Mouse (Mus musculus): ENCODE measurements around the gene Foxl2. TPM values are rescaled to one million over a fixed set of nuclear protein-coding genes. Genes with fewer than 3 reads are reported as not detected.

Gene Foxl2
- polyA plus RNA-seq, 2 experiments = not detected

DNA sequence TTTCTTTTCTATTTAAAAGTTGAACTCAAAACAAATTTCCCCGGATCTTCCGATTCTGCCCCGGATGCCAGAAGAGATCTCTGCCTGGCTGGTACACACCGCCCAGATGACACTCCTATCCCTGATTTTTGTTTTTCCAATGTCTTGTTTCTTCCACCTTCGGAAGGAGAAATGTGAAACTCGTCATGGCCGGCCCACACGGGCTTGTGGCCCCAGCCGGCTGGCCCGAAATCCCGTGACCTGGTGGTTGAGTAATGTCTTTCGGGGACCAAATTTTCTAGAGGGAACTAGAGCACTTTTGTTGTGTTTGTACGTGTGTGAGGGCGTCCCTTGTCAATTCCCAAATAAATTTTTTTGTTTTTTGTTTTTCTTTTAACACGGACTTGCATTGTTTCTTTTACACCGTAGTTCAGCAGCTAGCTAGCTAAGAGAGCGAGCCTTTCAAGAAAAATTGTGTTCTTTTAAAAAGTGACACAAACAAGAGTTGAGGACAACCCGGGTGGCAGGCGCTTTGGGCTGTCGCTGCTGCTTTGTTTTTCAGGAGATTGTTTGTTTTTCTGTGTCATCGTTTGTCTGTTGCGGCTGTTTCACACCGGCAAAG lies 2.8 kb downstream of the Foxl2 start:
- Histone ChIP-seq H3K27ac (no peak overlapping the region), H3K4me1 (replicated peaks; ENCODE audit: control insufficient read depth in 2 of 2, insufficient read depth in 2 of 2, low read length in 1 of 2) (no peaks in the 10 kb centered on the region), H3K4me3 (ENCODE audit: insufficient read depth in 1 of 2, low read depth in 2 of 2, low read length in 2 of 2) (no peak overlapping the region), H3K9ac (replicated peaks) (no peak overlapping the region), H3K9me3 (ENCODE audit: control insufficient read depth, low read length) (no peaks in the 10 kb centered on the region), H3K36me3 (replicated peaks; ENCODE audit: control insufficient read depth, insufficient read depth, low read depth) (no peaks in the 10 kb centered on the region), H3K4me2 (ENCODE audit: low read depth) (no peak overlapping the region), H3K27me3 (ENCODE audit: control insufficient read depth, insufficient read depth, low read length) (peaks cover 100% of the 10 kb centered on the region)
- WGBS (ENCODE audit: insufficient replicate concordance) = 2% methylated on average over 23 of the region's 23 CpGs
- no peak for DNase-seq (ENCODE audit: low read depth in 3 of 3, low spot score in 3 of 3)
- no peak for ATAC-seq (ENCODE audit: insufficient read depth)
- TF ChIP-seq CTCF (IDR thresholded peaks at IDR 0.05; ENCODE audit: low read depth) (no peak), EP300 (IDR thresholded peaks at IDR 0.05; ENCODE audit: low read depth) (no peak)

DNA sequence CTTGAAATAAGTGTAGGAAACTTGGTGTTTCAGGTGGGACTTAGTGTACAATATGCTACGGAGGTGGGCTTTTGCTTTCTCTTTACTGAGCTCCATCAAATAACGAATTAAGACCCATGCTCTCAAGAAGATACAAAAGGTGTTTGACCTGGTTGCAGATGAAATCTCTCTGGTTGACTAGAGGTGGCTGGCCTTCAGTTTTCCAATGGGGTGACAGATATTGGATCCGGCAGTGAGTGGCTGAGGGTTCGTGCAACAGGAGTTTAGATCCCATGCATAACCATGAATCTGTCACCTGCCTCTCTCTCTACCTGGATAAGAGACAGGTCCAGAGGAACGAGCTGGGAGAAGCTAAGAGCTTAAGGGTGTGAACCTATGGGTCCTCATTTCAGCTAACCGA lies 3.5 kb downstream of the Foxl2 start:
- WGBS (ENCODE audit: insufficient replicate concordance) = 6% methylated on average over 6 of the region's 6 CpGs

DNA sequence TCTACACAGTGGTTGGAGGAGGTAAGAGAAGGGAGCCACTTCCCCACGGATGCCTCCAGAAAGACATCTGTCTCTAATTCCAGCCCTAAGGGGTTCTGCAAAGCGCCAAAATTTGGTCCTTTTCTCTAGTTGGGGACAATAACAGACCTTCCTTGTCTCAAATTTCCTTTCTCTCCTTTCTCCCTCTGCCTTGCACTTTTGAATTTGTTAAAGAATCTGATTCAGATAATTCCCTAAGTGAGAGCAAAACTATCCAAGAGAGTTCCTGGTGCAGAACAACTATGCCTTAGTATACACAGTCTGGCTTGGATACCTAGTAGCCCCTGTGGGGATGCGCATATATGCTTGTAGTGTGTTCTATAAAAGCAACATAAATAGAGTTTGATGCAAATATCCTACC lies 4.8 kb downstream of the Foxl2 start:
- WGBS (ENCODE audit: insufficient replicate concordance) = 30% methylated on average over 3 of the region's 3 CpGs
- H3K4me1 ChIP-seq (replicated peaks; ENCODE audit: control insufficient read depth in 2 of 2, insufficient read depth in 2 of 2, low read length in 1 of 2) = no peaks in the 10 kb centered on the region
- H3K4me2 ChIP-seq (ENCODE audit: low read depth) = no peak overlapping the region
- ATAC-seq (ENCODE audit: insufficient read depth) (no peak), DNase-seq (ENCODE audit: low read depth in 3 of 3, low spot score in 3 of 3) (no peak)
- peaks cover 98% of the 10 kb centered on the region for H3K27me3 ChIP-seq (ENCODE audit: control insufficient read depth, insufficient read depth, low read length)
- H3K9me3 ChIP-seq (ENCODE audit: control insufficient read depth, low read length) = no peaks in the 10 kb centered on the region
- H3K9ac ChIP-seq (replicated peaks) = no peak overlapping the region
- H3K36me3 ChIP-seq (replicated peaks; ENCODE audit: control insufficient read depth, insufficient read depth, low read depth) = no peaks in the 10 kb centered on the region
- TF ChIP-seq EP300 (IDR thresholded peaks at IDR 0.05; ENCODE audit: low read depth) (no peak), CTCF (IDR thresholded peaks at IDR 0.05; ENCODE audit: low read depth) (no peak)
- H3K4me3 ChIP-seq (ENCODE audit: insufficient read depth in 1 of 2, low read depth in 2 of 2, low read length in 2 of 2) = no peak overlapping the region
- H3K27ac ChIP-seq = no peak overlapping the region

More for the DNA sequence above, 3.5 kb downstream of the Foxl2 start:
- Histone ChIP-seq H3K27me3 (ENCODE audit: control insufficient read depth, insufficient read depth, low read length) (peaks cover 100% of the 10 kb centered on the region), H3K4me2 (ENCODE audit: low read depth) (no peak overlapping the region), H3K36me3 (replicated peaks; ENCODE audit: control insufficient read depth, insufficient read depth, low read depth) (no peaks in the 10 kb centered on the region), H3K4me1 (replicated peaks; ENCODE audit: control insufficient read depth in 2 of 2, insufficient read depth in 2 of 2, low read length in 1 of 2) (no peaks in the 10 kb centered on the region), H3K9ac (replicated peaks) (no peak overlapping the region), H3K9me3 (ENCODE audit: control insufficient read depth, low read length) (no peaks in the 10 kb centered on the region), H3K4me3 (ENCODE audit: insufficient read depth in 1 of 2, low read depth in 2 of 2, low read length in 2 of 2) (no peak overlapping the region), H3K27ac (no peak overlapping the region)
- TF ChIP-seq EP300 (IDR thresholded peaks at IDR 0.05; ENCODE audit: low read depth) = no peak
- no peak for TF ChIP-seq CTCF (IDR thresholded peaks at IDR 0.05; ENCODE audit: low read depth)
- no peak for DNase-seq (ENCODE audit: low read depth in 3 of 3, low spot score in 3 of 3)
- no peak for ATAC-seq (ENCODE audit: insufficient read depth)

DNA sequence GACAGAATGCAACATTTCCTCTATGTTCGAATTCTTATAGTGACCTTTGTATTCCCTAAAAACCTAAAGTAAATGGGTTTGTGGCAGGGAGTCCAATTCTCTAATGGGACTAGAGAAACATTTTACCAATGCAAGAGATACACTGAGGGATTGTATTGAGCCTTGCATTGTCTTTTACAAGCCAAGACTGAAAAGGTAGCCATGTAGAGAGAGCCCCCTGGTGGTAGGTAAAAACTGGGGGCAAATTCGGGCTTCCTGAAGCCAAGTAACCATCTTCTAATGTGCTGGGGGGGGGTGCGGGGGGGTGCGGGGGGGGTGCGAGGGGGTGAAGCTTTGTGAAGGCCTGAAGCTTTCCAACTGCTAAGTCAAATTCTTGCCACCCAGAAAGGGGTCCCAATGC lies 5.3 kb downstream of the Foxl2 start:
- Histone ChIP-seq H3K27me3 (ENCODE audit: control insufficient read depth, insufficient read depth, low read length) (peaks cover 98% of the 10 kb centered on the region), H3K36me3 (replicated peaks; ENCODE audit: control insufficient read depth, insufficient read depth, low read depth) (no peaks in the 10 kb centered on the region), H3K27ac (no peak overlapping the region), H3K9me3 (ENCODE audit: control insufficient read depth, low read length) (no peaks in the 10 kb centered on the region), H3K4me3 (ENCODE audit: insufficient read depth in 1 of 2, low read depth in 2 of 2, low read length in 2 of 2) (no peak overlapping the region), H3K4me1 (replicated peaks; ENCODE audit: control insufficient read depth in 2 of 2, insufficient read depth in 2 of 2, low read length in 1 of 2) (no peaks in the 10 kb centered on the region), H3K9ac (replicated peaks) (no peak overlapping the region), H3K4me2 (ENCODE audit: low read depth) (no peak overlapping the region)
- ATAC-seq (ENCODE audit: insufficient read depth) (no peak), DNase-seq (ENCODE audit: low read depth in 3 of 3, low spot score in 3 of 3) (no peak)
- 22% methylated on average over 5 of the region's 5 CpGs for WGBS (ENCODE audit: insufficient replicate concordance)
- TF ChIP-seq CTCF (IDR thresholded peaks at IDR 0.05; ENCODE audit: low read depth) (peak; percentile 25; the same call in 1 of the 2 replicates), EP300 (IDR thresholded peaks at IDR 0.05; ENCODE audit: low read depth) (no peak)

DNA sequence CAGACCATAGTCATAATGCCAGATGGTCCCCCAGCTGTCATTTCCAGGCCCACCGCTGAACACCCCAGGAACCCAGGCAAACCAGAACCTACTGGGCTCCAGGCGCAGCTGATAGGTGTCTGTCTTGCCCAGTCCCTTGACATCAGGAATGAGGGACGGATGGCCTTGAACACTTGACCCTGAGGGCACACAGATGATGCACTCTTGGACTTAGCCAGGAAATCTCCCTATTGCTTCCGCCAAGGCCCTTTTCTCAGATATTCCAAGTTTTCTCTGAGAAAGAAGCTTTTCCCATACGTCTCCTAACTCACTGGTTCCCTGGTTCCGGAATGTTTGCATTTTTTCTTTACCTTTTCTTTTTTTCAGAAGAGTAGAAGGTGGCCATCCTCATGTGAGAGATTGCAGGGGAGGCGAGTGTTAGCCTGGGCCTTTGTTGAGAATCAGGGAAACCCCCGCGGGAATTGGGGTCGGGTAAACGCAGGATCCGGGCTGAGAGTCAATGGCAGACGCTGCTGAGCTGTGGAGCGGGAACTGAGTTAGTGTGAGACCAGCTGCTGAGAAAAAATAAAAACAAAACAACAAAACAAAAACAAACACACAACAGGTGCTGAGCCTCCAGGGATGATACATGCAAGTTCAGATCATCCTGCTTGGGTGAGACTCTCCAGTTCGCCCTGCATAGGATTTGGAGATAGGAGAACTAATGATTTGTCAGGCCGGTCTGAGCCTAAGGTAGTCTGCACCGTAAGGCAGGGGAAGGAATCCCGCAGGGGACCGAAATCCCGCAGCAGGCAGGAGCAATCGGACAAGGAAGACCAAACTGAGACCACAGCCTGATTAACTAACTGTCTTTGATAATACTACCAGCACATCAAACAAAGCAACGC lies 6.7 kb downstream of the Foxl2 start:
- Histone ChIP-seq H3K9ac (replicated peaks) (no peak overlapping the region), H3K4me1 (replicated peaks; ENCODE audit: control insufficient read depth in 2 of 2, insufficient read depth in 2 of 2, low read length in 1 of 2) (no peaks in the 10 kb centered on the region), H3K36me3 (replicated peaks; ENCODE audit: control insufficient read depth, insufficient read depth, low read depth) (no peaks in the 10 kb centered on the region), H3K4me2 (ENCODE audit: low read depth) (no peak overlapping the region), H3K27me3 (ENCODE audit: control insufficient read depth, insufficient read depth, low read length) (peaks cover 90% of the 10 kb centered on the region), H3K27ac (no peak overlapping the region), H3K4me3 (ENCODE audit: insufficient read depth in 1 of 2, low read depth in 2 of 2, low read length in 2 of 2) (no peak overlapping the region), H3K9me3 (ENCODE audit: control insufficient read depth, low read length) (no peaks in the 10 kb centered on the region)
- WGBS (ENCODE audit: insufficient replicate concordance) = 9% methylated on average over 22 of the region's 22 CpGs
- no peak for DNase-seq (ENCODE audit: low read depth in 3 of 3, low spot score in 3 of 3)
- ATAC-seq (ENCODE audit: insufficient read depth) = no peak
- TF ChIP-seq EP300 (IDR thresholded peaks at IDR 0.05; ENCODE audit: low read depth) (no peak), CTCF (IDR thresholded peaks at IDR 0.05; ENCODE audit: low read depth) (no peak)

All from liver, embryonic 14.5 days (tissue).